Comparison of ENCODE assay signal across 28 mouse cellular contexts in the genomic region with DNA sequence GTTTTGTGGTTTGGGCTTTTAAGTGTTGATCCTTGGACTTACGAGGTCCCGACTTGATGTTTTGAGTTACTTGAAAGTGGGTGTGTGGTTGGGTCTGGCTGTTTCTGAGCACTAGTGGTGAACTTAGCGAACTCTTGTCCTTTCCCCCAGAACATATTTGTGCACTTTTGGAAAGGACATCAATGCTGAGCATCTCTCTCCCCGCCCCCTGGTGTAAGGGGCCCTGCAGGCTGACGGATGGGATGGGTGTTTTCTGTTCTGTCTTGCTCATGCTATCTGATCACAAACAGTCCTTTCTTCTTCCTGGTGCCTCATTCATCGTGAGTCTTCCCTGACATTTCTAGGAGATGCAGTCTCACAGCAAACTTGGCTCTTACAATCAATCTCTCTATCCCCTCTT. TPM values are rescaled to one million over a fixed set of nuclear protein-coding genes. Genes with fewer than 3 reads are reported as not detected.
DNase-seq lines count a peak whose midpoint lies in the region; ATAC-seq lines count a peak whose summit lies in the region.
"Had no signal": no experiment of that assay in that cellular context is flagged by ENCODE, and none has a peak within 500 bp of the region (broad histone marks: within the 10 kb centered on the region; RNA-seq: fewer than 3 reads in every experiment).

No protein-coding gene starts in this region.

- peak overlapping the region; percentile 32; the same call in 1 of the 2 replicates for H3K4me2 ChIP-seq in heart, embryonic 13.5 days
- H3K4me2 ChIP-seq in liver, embryonic 12.5 days, result peak overlapping the region; percentile 83
- H3K4me2 ChIP-seq: hindbrain, embryonic 13.5 days had no signal

- no peak overlapping the region for H3K9ac ChIP-seq in heart, embryonic 13.5 days
- peak overlapping the region; percentile 93 for H3K9ac ChIP-seq in liver, embryonic 12.5 days
- H3K9ac ChIP-seq: hindbrain, embryonic 13.5 days had no signal

- no peaks in the 10 kb centered on the region for H3K9me3 ChIP-seq in heart, embryonic 13.5 days
- no peaks in the 10 kb centered on the region for H3K9me3 ChIP-seq in liver, embryonic 12.5 days (replicated peaks)
- no peaks in the 10 kb centered on the region for H3K9me3 ChIP-seq in hindbrain, embryonic 10.5 days
- H3K9me3 ChIP-seq: forebrain, embryonic 10.5 days; hindbrain, embryonic 13.5 days; midbrain, embryonic 10.5 days had no signal

- no peak overlapping the region for H3K4me3 ChIP-seq in heart, embryonic 13.5 days
- peak overlapping the region; percentile 84 for H3K4me3 ChIP-seq in liver, embryonic 12.5 days
- no peak overlapping the region for H3K4me3 ChIP-seq in hindbrain, embryonic 10.5 days
- H3K4me3 ChIP-seq: forebrain, embryonic 10.5 days; gastrocnemius, adult 2 months; hindbrain, embryonic 13.5 days; midbrain, embryonic 10.5 days had no signal

- no peak overlapping the region for H3K27ac ChIP-seq in heart, embryonic 13.5 days (replicated peaks)
- H3K27ac ChIP-seq in liver, embryonic 12.5 days, result peak overlapping the region; percentile 97
- H3K27ac ChIP-seq in hindbrain, embryonic 10.5 days, result no peak overlapping the region
- H3K27ac ChIP-seq: forebrain, embryonic 10.5 days; gastrocnemius, adult 2 months; hindbrain, embryonic 13.5 days; midbrain, embryonic 10.5 days; stomach, postnatal 0 days had no signal

- H3K4me1 ChIP-seq in heart, embryonic 13.5 days, result peaks cover 64% of the 10 kb centered on the region
- peaks cover 78% of the 10 kb centered on the region for H3K4me1 ChIP-seq in liver, embryonic 12.5 days
- H3K4me1 ChIP-seq in hindbrain, embryonic 10.5 days (replicated peaks), result peaks cover 35% of the 10 kb centered on the region

- WGBS in heart, embryonic 13.5 days, result 69% methylated on average over 6 of the region's 6 CpGs
- 32% methylated on average over 6 of the region's 6 CpGs for WGBS in liver, embryonic 12.5 days (ENCODE audit: insufficient replicate concordance)
- 85% methylated on average over 6 of the region's 6 CpGs for whole genome bisulfite sequencing in hindbrain, embryonic 10.5 days

- intact Hi-C loops in left cerebral cortex, postnatal 10 days (cut with DNase I), result no loop called here

- no peak for ATAC-seq in heart, embryonic 13.5 days (ENCODE audit: extremely low read depth, insufficient number of reproducible peaks, low FRiP score, low TSS enrichment)
- peak; percentile 16; the same call in 1 of the 2 replicates for ATAC-seq in liver, embryonic 12.5 days
- ATAC-seq: inflammation-experienced regulatory T-cells, adult 6 months; Patski had no signal

- no peaks in the 10 kb centered on the region for H3K27me3 ChIP-seq in heart, embryonic 13.5 days (replicated peaks)
- H3K27me3 ChIP-seq in liver, embryonic 12.5 days (replicated peaks), result no peaks in the 10 kb centered on the region
- peaks cover 9% of the 10 kb centered on the region for H3K27me3 ChIP-seq in hindbrain, embryonic 10.5 days (ENCODE audit: insufficient read depth, poor library complexity, severe bottlenecking)

- no peak for DNase-seq in heart, adult 9 months (ENCODE audit: low spot score in 2 of 2)
- DNase-seq in thymus, postnatal 0 days (ENCODE audit: low spot score), result peak; percentile 66
- DNase-seq in hindbrain, embryonic 10.5 days (ENCODE audit: low spot score), result no peak
- no peak for DNase-seq in left cerebral cortex, postnatal 10 days (ENCODE audit: extremely low spot score in 1 of 2, low spot score in 2 of 2)
- no peak for DNase-seq in adrenal gland, adult 18-20 months (ENCODE audit: low spot score in 2 of 2)
- DNase-seq: adrenal gland, postnatal 10 days; cerebellum, adult 11 months; cerebellum, postnatal 14 days; embryo, embryonic 11 days; gastrocnemius, adult 2 months; heart, postnatal 10 days; kidney, adult 8-10 months; kidney, postnatal 25 days; lung, adult 2 months; lung, postnatal 4 days; retina, postnatal 1 day had no signal

- H3K36me3 ChIP-seq in heart, embryonic 13.5 days, result peaks cover 37% of the 10 kb centered on the region
- H3K36me3 ChIP-seq in liver, embryonic 12.5 days, result peaks cover 75% of the 10 kb centered on the region
- H3K36me3 ChIP-seq in hindbrain, embryonic 10.5 days, result peaks cover 48% of the 10 kb centered on the region
- H3K36me3 ChIP-seq: hindbrain, embryonic 13.5 days had no signal

RNA-seq across cellular contexts. Expression of gene Slc43a1, which starts 5.0 kb away (rescaled TPM):
- polyA plus RNA-seq in heart, embryonic 13.5 days (2015; fragmentation: Nextera tagmentation; extraction: Ambion mirVana), result 16.1 and 17.1 TPM in 2 replicates
- 153 and 162 TPM in 2 replicates for polyA plus RNA-seq in liver, embryonic 12.5 days (2016; fragmentation: Nextera tagmentation; extraction: Ambion mirVana)
- 19.7 and 22.7 TPM in 2 replicates for polyA plus RNA-seq in thymus, postnatal 0 days (2015; fragmentation: Nextera tagmentation; extraction: Ambion mirVana)
- polyA plus RNA-seq in hindbrain, embryonic 10.5 days (2016; fragmentation: Nextera tagmentation; extraction: Ambion mirVana), result 23.1 and 28.6 TPM in 2 replicates
- under 1 TPM; 0.34 to 0.43 TPM for total RNA-seq in left cerebral cortex, postnatal 10 days (2021)
- total RNA-seq in adrenal gland, adult 18-20 months (2021), result 1 to 10 TPM; 9.3 to 9.4 TPM

RNA-seq across cellular contexts. Expression of gene Timm10, which starts 16.9 kb away (rescaled TPM):
- 72.3 and 89.1 TPM in 2 replicates for polyA plus RNA-seq in heart, embryonic 13.5 days (2015; fragmentation: Nextera tagmentation; extraction: Ambion mirVana)
- polyA plus RNA-seq in liver, embryonic 12.5 days (2016; fragmentation: Nextera tagmentation; extraction: Ambion mirVana), result 50.9 and 54.3 TPM in 2 replicates
- polyA plus RNA-seq in thymus, postnatal 0 days (2015; fragmentation: Nextera tagmentation; extraction: Ambion mirVana), result 35.6 and 38.9 TPM in 2 replicates
- 56.3 and 58.9 TPM in 2 replicates for polyA plus RNA-seq in hindbrain, embryonic 10.5 days (2016; fragmentation: Nextera tagmentation; extraction: Ambion mirVana)
- 10 to 100 TPM; 62.8 to 66.7 TPM for total RNA-seq in left cerebral cortex, postnatal 10 days (2021)
- 10 to 100 TPM; 45.8 to 59.0 TPM for total RNA-seq in adrenal gland, adult 18-20 months (2021)

RNA-seq across cellular contexts. Expression of gene Smtnl1, which starts 21.2 kb away (rescaled TPM):
- 0.24 and 0.27 TPM in 2 replicates for polyA plus RNA-seq in heart, embryonic 13.5 days (2015; fragmentation: Nextera tagmentation; extraction: Ambion mirVana)
- 0.29 and 0.43 TPM in 2 replicates for polyA plus RNA-seq in liver, embryonic 12.5 days (2016; fragmentation: Nextera tagmentation; extraction: Ambion mirVana)
- polyA plus RNA-seq in thymus, postnatal 0 days (2015; fragmentation: Nextera tagmentation; extraction: Ambion mirVana), result 0.38 and 0.44 TPM in 2 replicates
- polyA plus RNA-seq in hindbrain, embryonic 10.5 days (2016; fragmentation: Nextera tagmentation; extraction: Ambion mirVana), result 0.09 and 0.14 TPM in 2 replicates
- total RNA-seq in left cerebral cortex, postnatal 10 days (2021), result not detected
- total RNA-seq in adrenal gland, adult 18-20 months (2021), result under 1 TPM in 1 of 2 experiments, not detected in 1; 0.32 TPM
- total RNA-seq: granulocyte monocyte progenitor cell, adult 5-6 weeks; left cerebral cortex, adult 18-20 months had no signal
- polyA plus RNA-seq: brain, embryonic 14.5 days; forebrain, embryonic 10.5 days; hindbrain, embryonic 13.5 days; inflammation-experienced regulatory T-cells, adult 6 months; midbrain, embryonic 10.5 days; Patski; stomach, postnatal 0 days; urinary bladder, adult 2 months had no signal

RNA-seq across cellular contexts. Expression of gene Rtn4rl2, which starts 42.9 kb away (rescaled TPM):
- polyA plus RNA-seq in heart, embryonic 13.5 days (2015; fragmentation: Nextera tagmentation; extraction: Ambion mirVana), result 0.72 and 0.99 TPM in 2 replicates
- polyA plus RNA-seq in liver, embryonic 12.5 days (2016; fragmentation: Nextera tagmentation; extraction: Ambion mirVana), result 0.29 and 0.31 TPM in 2 replicates
- polyA plus RNA-seq in thymus, postnatal 0 days (2015; fragmentation: Nextera tagmentation; extraction: Ambion mirVana), result 0.10 and 0.22 TPM in 2 replicates
- polyA plus RNA-seq in hindbrain, embryonic 10.5 days (2016; fragmentation: Nextera tagmentation; extraction: Ambion mirVana), result 3.8 and 4.0 TPM in 2 replicates
- 10 to 100 TPM; 82.1 to 83.8 TPM for total RNA-seq in left cerebral cortex, postnatal 10 days (2021)
- total RNA-seq in adrenal gland, adult 18-20 months (2021), result 1 to 10 TPM; 1.9 to 2.4 TPM
- total RNA-seq: granulocyte monocyte progenitor cell, adult 5-6 weeks had no signal
- polyA plus RNA-seq: inflammation-experienced regulatory T-cells, adult 6 months had no signal

RNA-seq across cellular contexts. Expression of gene Ube2l6, which starts 45.0 kb away (rescaled TPM):
- 92.5 and 114 TPM in 2 replicates for polyA plus RNA-seq in heart, embryonic 13.5 days (2015; fragmentation: Nextera tagmentation; extraction: Ambion mirVana)
- polyA plus RNA-seq in liver, embryonic 12.5 days (2016; fragmentation: Nextera tagmentation; extraction: Ambion mirVana), result 293 and 321 TPM in 2 replicates
- 39.1 and 45.5 TPM in 2 replicates for polyA plus RNA-seq in thymus, postnatal 0 days (2015; fragmentation: Nextera tagmentation; extraction: Ambion mirVana)
- 37.2 and 41.6 TPM in 2 replicates for polyA plus RNA-seq in hindbrain, embryonic 10.5 days (2016; fragmentation: Nextera tagmentation; extraction: Ambion mirVana)
- total RNA-seq in left cerebral cortex, postnatal 10 days (2021), result 1 to 10 TPM; 6.5 to 6.8 TPM
- 10 to 100 TPM; 17.6 to 26.4 TPM for total RNA-seq in adrenal gland, adult 18-20 months (2021)
